ENCODE assay signal across 8 mouse cellular contexts in the genomic region with DNA sequence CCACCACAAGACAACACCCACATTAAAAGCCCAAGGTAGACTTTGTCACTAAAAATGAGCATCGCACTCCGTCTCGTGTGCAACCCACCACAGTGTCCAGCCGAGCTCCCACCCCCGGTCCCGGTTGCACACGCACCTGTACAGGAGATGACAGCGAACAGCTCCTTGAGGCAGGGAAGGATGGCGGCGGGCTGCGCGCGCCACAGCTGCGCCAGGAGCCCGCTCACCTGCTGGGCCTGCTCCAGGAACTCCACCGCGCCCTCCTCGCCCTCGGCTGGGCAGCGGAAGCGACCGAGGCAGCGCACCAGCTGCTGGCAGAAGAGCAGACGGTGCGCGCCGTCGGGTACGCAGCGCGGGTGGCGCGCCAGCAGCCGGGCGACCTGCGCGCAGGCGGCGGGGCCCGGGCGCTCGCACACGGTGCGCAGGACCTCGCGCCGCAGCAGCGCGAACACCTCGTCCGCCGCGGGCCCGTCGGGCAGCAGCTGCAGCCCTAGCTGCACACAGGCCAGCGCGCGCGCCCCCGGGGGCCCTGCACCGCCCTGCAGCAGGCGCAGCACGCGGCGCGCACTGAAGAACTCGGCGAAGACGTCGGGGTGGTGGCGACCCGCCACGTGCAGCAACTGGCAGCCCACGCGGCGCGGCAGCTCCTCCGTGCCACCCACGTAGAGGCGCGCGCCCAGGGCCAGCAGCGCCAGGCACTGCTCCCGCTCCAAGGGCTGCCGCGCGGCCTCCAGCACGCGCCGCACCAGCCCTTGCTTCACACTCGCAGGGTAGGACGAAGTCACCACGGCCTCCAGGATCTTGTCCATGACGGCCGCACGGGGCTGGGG. TPM values are rescaled to one million over a fixed set of nuclear protein-coding genes. Genes with fewer than 3 reads are reported as not detected.
DNase-seq lines count a peak whose midpoint lies in the region; ATAC-seq lines count a peak whose summit lies in the region.

No protein-coding gene starts in this region.

- H3K4me2 ChIP-seq in lung, embryonic 15.5 days: peak overlapping the region; percentile 60
- H3K4me2 ChIP-seq in intestine, embryonic 16.5 days (ENCODE audit: low read depth, low read length): peak overlapping the region; percentile 54

- H3K27ac ChIP-seq in lung, embryonic 15.5 days: no peak overlapping the region
- no peak overlapping the region for H3K27ac ChIP-seq in intestine, embryonic 16.5 days (ENCODE audit: low read length)

- H3K4me3 ChIP-seq in lung, embryonic 15.5 days: peak overlapping the region; percentile 34
- H3K4me3 ChIP-seq in intestine, embryonic 16.5 days (ENCODE audit: low read length): peak overlapping the region; percentile 36

- no peak overlapping the region for H3K9ac ChIP-seq in lung, embryonic 15.5 days
- peak overlapping the region; percentile 12 for H3K9ac ChIP-seq in intestine, embryonic 16.5 days (ENCODE audit: low read depth, low read length)

- H3K9me3 ChIP-seq in lung, embryonic 15.5 days: no peaks in the 10 kb centered on the region
- no peaks in the 10 kb centered on the region for H3K9me3 ChIP-seq in intestine, embryonic 16.5 days (ENCODE audit: control insufficient read depth, low read length)

- WGBS in lung, embryonic 15.5 days: 9% methylated on average over 95 of the region's 96 CpGs
- 11% methylated on average over 96 of the region's 96 CpGs for WGBS in intestine, embryonic 16.5 days

- no peaks in the 10 kb centered on the region for H3K36me3 ChIP-seq in lung, embryonic 15.5 days
- H3K36me3 ChIP-seq in intestine, embryonic 16.5 days (ENCODE audit: control insufficient read depth, insufficient read depth, low read length): no peaks in the 10 kb centered on the region

- H3K27me3 ChIP-seq in lung, embryonic 15.5 days: peaks cover 39% of the 10 kb centered on the region
- H3K27me3 ChIP-seq in intestine, embryonic 16.5 days (replicated peaks; ENCODE audit: control insufficient read depth, insufficient read depth, low read length): peaks cover 25% of the 10 kb centered on the region

- peak; percentile 19 for DNase-seq in adrenal gland, postnatal 14 days
- DNase-seq in adrenal gland, adult 18-20 months (ENCODE audit: low spot score in 2 of 2): no peak
- DNase-seq in lung, adult 18-20 months: no peak
- DNase-seq in neural tube, embryonic 10.5 days (ENCODE audit: extremely low spot score, low spot score): peak; percentile 35
- no peak for DNase-seq in adrenal gland, postnatal 25 days
- DNase-seq in urinary bladder, adult 18-20 months (ENCODE audit: low spot score in 2 of 2): no peak

- peaks cover 8% of the 10 kb centered on the region for H3K4me1 ChIP-seq in lung, embryonic 15.5 days
- peaks cover 5% of the 10 kb centered on the region for H3K4me1 ChIP-seq in intestine, embryonic 16.5 days (ENCODE audit: control insufficient read depth, insufficient read depth, low read length)

- peak; percentile 33; the same call in 1 of the 2 replicates for ATAC-seq in lung, embryonic 15.5 days (ENCODE audit: borderline replicate concordance, extremely low read depth, low FRiP score, low TSS enrichment)
- ATAC-seq in intestine, embryonic 16.5 days: no peak

RNA-seq across cellular contexts. Expression of a gene that starts 6.4 kb away (rescaled TPM):
- total RNA-seq in adrenal gland, postnatal 14 days (2021): 5.9 and 7.2 TPM in 2 replicates
- total RNA-seq in adrenal gland, adult 18-20 months (2021): 10 to 100 TPM in 1 of 2 experiments, 1 to 10 TPM in 1; 8.4 to 10.6 TPM
- 1.2 and 1.7 TPM in 2 replicates for polyA plus RNA-seq in lung, embryonic 15.5 days (2015; fragmentation: Nextera tagmentation; extraction: Ambion mirVana)
- 0.54 and 0.60 TPM in 2 replicates for polyA plus RNA-seq in intestine, embryonic 16.5 days (2015; fragmentation: Nextera tagmentation; extraction: Ambion mirVana)
- total RNA-seq in adrenal gland, postnatal 25 days (2021): 6.2 and 9.4 TPM in 2 replicates

RNA-seq across cellular contexts. Expression of a gene that starts 6.8 kb away (rescaled TPM):
- total RNA-seq in adrenal gland, postnatal 14 days (2021): 5.7 and 5.8 TPM in 2 replicates
- 10 to 100 TPM; 10.6 to 11.5 TPM for total RNA-seq in adrenal gland, adult 18-20 months (2021)
- 4.8 and 5.1 TPM in 2 replicates for polyA plus RNA-seq in lung, embryonic 15.5 days (2015; fragmentation: Nextera tagmentation; extraction: Ambion mirVana)
- 4.1 and 4.4 TPM in 2 replicates for polyA plus RNA-seq in intestine, embryonic 16.5 days (2015; fragmentation: Nextera tagmentation; extraction: Ambion mirVana)
- 9.0 and 9.1 TPM in 2 replicates for total RNA-seq in adrenal gland, postnatal 25 days (2021)

RNA-seq across cellular contexts. Expression of a gene that starts 46.0 kb away (rescaled TPM):
- 16.3 and 18.0 TPM in 2 replicates for total RNA-seq in adrenal gland, postnatal 14 days (2021)
- total RNA-seq in adrenal gland, adult 18-20 months (2021): 10 to 100 TPM; 14.0 to 15.2 TPM
- polyA plus RNA-seq in lung, embryonic 15.5 days (2015; fragmentation: Nextera tagmentation; extraction: Ambion mirVana): 42.8 and 44.0 TPM in 2 replicates
- 51.3 and 55.7 TPM in 2 replicates for polyA plus RNA-seq in intestine, embryonic 16.5 days (2015; fragmentation: Nextera tagmentation; extraction: Ambion mirVana)
- total RNA-seq in adrenal gland, postnatal 25 days (2021): 17.4 and 24.3 TPM in 2 replicates

Comparison
In these comparisons a context has a peak if more than half of its experiments do, and no peak if none do; other contexts are left out.
1. DNase-seq: peak in adrenal gland, postnatal 14 days (single experiment) and neural tube, embryonic 10.5 days (single experiment); none in adrenal gland, adult 18-20 months (0 of 2), lung, adult 18-20 months (0 of 2), adrenal gland, postnatal 25 days (single experiment) and urinary bladder, adult 18-20 months (0 of 2).